Mouse (Mus musculus): ENCODE data around the gene Nbea.

DNA sequence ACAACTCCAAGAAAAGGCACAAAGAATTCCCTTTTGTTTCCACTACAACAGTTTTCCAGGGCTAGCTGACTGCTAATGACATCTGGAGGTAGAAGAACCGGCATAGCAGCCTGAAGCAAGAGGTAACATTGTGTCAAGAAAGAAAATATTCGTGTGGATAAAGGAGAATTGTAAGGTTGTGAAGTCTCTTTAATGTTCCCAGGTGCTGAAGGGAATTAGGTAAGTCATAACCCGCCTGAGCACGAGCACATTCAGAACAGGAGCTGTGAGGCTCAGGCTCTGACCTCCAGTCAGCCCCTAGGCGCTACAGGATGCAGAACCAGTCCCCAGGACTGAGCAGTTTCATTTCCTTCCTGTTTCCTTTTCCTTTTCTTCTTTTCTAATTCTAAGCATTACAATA lies 86.4 kb downstream of the Nbea start:
- TF ChIP-seq MAX (IDR thresholded peaks at IDR 0.05): no peak
- no peak for TF ChIP-seq MYOG (IDR thresholded peaks at IDR 0.05; ENCODE audit: control insufficient read depth, extremely low read depth, insufficient read length)
- TF ChIP-seq CTCF (IDR thresholded peaks at IDR 0.05; ENCODE audit: control insufficient read depth, insufficient read depth, insufficient read length): no peak
- TF ChIP-seq CEBPB (IDR thresholded peaks at IDR 0.05; ENCODE audit: low read depth): no peak
